Mouse (Mus musculus) MN1 (cell line): ENCODE results near the gene Lancl2.

Experiments used
- DNase-seq: peaks from one replicate; pipeline ENCODE4 v3.0.0-alpha.2; 2016; ENCODE audit warnings: low spot score

The Lancl2 gene

DNA sequence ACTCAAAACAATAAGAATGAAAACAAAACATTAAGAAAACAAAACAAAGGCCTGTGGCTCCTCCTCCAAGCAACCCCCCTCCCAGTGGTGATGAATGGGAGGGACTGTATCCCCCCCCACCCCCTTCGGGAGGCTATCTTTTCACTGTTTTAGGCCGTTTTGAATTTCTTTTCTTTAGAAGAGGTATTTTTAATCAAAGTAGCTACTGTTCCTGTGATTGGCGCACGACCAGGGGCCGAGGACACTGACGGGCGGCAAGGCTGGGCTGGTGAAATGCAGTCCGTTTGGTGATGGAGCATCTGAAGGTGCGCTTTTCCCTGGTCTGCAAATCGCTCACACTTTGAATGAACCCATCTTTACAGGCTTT is at the start of gene Lancl2:
Gene Lancl2 (plus strand): TSS at position 165 of the 367 bp plus-strand sequence.
- DNase-seq, result peak; percentile 35

- no peak for DNase-seq
Measured at GRCm38 (mm10) chr6:57661295-57661694, 41.0 kb upstream of the Lancl2 start.

DNA sequence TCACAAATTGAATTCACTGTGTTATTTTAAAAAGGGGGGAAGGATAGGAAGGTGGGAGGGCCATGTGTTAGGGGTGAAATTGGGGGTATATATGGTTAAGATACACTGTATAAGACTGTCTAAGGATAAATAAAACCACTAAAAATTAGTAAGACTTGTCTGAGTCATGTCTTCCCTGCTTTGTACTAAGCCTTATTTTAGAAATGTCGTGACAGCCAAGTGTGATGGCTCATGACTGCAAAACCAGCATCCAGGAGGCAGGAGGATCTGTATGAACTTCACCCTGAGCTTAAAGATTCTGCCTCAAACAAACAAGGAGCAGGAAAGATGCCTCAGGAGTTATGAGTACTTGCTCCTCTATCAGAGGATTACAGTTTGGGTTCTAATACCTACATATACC is 18.2 kb upstream of the Lancl2 start:
- DNase-seq, result no peak

DNA sequence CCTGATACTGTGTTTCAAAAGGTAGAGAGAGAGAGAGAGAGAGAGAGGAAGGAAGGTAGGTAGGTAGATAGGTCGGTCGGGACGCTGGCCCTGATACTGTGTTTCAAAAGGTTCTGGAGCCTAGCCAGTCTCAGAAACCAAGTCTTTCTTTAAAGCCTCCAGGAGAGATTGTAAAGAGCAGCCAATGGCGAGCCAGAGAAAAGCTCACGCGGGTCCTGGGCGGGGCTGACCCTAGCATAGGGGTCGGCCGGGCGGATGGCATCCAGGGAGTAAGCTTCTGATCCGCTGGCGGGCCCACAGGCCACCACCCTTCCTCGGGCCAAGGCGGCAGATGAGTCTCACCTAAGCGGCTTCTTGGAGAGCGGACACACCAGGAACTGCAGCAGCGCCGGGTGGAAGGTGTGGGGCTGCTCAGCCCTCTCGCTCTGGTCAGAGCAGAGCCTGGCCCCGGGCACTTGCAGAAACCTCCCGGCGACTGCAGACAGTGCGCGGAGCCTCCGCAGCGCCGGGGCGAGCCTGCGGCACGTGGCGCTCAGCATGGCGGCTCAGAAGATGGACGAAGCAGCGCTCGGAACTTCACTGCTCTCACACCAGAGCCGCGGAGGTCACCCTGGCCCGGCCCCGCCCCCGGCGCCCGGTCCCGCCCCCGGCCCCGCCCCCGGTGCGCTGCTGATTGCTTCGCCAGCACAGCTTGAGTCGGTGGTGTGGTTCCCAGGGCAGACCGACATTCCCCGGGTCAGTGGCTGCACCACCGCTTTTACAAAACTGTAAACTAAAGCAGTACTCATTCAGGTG is 10.7 kb upstream of the Lancl2 start, which contains the start of gene Pyurf:
Gene Pyurf (minus strand): TSS at position 612 of the 795 bp plus-strand sequence.
- DNase-seq, result peak; percentile 91

GRCm38 (mm10) chr6:57693116-57693515 is 9.2 kb upstream of the Lancl2 start:
- DNase-seq, result no peak

DNA sequence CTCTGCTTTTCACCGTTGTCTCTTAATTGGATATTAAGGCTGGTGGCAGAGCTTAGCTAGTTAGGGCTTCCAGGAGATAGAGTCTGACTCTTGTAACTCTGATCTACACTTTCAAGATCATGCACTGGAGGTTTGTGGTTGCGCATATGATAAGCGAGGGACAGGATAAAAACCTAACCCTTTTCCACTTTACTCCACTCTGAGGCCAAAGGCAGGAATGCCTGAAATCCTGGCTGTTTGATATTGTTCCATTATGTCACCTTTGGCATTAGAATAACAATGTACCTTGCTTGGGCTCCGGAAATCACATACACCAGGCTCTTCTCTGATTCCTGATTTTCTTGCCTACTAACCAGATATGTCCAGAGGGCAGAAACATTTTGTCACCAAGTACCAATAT is 654 bp upstream of the Lancl2 start:
- DNase-seq, result peak; percentile 18

- peak; percentile 94 for DNase-seq
Measured at GRCm38 (mm10) chr6:57702743-57703499, 581 bp downstream of the Lancl2 start.

- peak; percentile 26 for DNase-seq
Measured at GRCm38 (mm10) chr6:57703703-57704102, 1.4 kb downstream of the Lancl2 start.

DNA sequence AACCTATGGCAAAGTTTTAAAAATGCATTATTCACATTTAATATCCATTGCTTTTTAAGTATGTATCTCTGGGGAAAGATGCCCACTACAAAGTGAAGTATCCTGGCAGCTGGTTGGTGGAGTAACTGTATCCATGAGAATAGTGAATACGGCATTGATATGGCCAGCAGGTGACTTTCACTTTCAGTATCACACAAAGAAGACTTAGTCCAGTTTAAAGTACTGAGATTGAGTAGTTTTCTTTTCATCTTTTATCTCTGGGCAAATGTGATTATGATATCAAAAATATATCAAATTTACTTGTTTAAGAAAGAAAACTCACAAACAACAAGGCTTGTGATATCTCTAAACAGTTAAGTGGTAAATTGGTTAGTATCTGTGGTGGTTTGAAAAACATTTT is 4.4 kb downstream of the Lancl2 start:
- peak; percentile 8 for DNase-seq

GRCm38 (mm10) chr6:57711726-57712125 is 9.4 kb downstream of the Lancl2 start:
- no peak for DNase-seq

GRCm38 (mm10) chr6:57721347-57721746 is 19.0 kb downstream of the Lancl2 start:
- DNase-seq, result no peak

DNA sequence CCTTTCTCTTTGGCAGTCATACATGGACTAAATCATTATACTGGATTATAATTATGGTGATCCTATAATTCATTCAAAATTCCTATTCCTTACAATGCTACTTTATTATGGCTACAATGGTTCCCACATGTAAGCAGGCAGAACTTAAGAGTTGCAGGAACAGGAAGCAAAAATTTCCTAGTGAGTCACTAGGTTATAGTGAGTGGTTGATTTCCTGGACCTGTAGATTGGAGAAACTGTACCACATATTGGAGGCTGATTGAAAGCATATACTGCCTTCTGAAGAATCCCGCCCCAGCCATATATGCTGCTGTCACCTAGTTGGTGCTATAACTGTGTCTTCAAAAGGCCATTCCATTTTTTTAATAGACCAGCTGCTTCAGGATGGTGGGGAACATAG is 40.4 kb downstream of the Lancl2 start:
- DNase-seq, result no peak

- no peak for DNase-seq
Measured at GRCm38 (mm10) chr6:57743333-57743732, 41.0 kb downstream of the Lancl2 start.

- DNase-seq, result no peak
Measured at GRCm38 (mm10) chr6:57744123-57744522, 41.8 kb downstream of the Lancl2 start.

DNA sequence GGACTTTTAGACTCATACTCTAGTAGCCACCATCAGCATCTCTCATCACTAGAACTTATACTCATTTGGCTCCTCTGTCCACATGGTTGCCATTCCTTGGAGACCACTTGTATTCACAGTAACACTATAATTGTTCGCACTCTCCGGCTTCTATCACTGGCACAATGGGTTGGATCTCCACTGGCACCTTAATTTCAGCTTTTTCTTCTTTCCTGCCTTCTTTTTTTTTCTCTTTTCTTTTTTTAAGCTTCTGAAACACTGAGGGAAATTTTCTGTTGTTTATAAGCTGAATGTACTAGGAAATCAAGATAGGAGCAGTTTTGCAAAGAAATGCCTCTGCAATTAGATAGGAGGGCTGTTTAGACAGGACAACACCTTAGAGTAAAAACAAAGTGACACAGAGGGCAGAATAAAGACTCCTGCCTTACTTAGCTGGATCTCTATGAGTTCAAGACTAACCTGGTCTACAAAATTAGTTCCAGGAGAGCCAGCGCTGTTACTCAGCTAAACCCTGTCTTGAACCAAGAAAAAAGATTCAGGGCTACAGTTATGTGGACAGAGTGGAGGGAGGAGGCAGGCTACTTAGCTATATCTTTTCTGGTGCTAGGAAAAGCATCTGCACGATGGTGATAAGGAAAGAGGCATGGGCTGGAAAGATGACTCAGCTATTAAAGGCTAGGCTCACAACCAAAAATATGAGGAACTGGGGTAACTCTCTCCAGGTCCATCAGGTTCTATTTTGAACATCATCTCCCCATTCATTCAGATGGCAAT is 42.8 kb downstream of the Lancl2 start:
- DNase-seq, result no peak

DNA sequence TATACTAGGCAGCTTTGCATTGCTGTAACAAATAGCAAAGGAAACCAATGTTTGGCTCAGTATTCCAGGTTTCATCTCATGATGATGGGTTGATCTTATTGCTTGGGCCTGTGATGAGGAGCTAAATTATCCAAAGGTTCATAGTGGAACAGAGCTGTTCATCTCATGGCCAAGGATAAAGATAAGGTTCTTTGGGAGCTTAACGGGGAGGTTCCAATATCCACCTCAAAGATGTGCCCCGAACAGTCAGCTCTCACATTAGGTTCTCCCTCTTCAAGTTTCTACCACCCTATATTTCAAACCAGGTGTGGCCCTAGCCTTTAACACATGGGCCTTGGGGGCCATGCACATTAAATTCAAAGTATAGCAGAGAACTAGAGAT is 43.4 kb downstream of the Lancl2 start:
- DNase-seq, result no peak

DNA sequence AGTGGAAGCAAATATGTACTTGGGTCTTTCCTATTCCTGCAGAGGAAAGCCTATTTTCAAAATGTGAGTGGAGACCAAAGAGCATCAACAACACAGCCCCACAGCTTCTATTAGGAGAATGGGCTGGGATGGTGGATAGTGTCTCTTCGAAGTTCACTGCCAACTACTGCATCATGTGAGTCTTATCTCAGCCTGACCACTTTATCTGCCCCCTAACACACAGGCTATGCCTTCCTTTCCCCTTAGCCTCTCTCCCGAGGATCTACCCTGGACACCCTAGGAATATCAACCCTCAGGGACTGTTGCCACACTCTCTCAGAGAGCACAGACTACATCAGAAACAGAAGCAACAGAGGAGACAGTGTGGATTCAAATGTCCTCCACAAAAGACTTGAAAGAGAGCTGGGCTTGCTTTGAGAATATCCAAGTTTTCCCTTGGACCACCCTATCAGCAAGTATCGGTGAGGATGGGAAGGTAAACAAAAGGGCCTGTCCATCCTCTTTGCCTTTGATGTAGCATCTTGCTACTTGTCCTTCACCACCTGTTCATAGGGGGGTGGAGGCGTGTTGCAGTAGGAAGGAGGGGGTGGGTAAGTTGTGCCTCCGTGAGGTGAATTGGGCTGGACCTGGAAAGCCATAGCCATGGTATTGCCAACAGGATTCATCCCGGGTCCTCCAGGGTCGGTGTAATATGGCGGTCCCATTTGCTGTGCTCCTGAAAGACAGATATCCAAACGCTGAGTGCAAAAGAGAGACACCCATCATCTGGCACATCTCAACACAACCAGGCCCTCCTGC is 51.8 kb downstream of the Lancl2 start:
- DNase-seq, result no peak

DNA sequence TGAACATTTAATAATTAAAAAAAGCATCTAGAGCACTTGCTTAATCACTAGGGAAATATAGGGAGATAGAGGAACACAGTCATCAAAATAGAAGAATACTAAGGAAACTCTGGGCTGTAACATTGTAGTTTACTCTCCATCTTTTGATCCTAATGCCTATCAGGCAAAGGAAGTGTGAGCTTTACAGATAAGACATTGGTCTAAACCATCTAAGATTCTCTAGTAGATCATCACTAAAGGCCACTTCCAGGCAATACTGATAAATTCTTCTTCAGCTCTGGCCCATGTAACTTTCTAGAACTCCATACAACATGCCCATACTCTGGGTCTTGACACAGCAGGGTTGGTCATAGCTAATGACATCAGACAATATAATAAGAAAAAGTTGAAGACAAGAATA is 60.7 kb downstream of the Lancl2 start:
- DNase-seq, result no peak

DNA sequence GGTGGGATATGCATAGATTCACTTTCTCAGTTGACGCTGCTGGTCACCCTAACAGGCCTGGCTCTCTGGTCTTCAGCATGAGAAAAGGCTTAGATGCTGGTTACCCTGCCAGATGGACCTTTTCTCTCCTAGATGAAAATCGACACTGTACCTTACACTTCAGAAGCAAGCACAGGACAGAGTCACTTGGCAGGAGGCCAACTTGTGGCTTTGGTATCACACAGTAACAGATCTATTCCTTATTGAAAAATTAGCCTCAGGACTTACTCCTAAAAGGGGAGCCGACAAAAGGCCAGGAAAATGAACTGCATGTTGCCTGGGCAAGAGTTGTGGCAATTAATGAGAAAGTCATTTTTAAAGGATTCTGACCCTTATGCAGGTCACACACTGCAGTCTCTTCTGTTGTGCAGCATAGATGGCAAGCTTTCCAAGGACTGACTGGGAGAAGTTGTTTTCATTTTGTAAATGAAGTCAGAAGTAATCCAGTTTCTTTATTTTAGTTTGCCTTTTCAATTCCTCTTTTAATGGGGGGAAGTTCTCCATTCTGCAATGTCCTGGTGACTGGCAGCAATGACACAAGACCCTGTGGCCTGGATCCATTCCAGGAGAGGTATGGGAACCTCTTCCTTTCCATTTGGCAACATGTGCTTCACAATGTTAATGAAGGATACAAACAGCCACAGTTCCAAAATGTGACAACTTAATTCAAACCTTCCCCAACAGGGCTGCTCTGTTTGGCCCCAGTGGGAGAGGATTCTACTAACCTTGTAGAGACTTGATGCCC is 62.9 kb downstream of the Lancl2 start:
- DNase-seq, result no peak

- no peak for DNase-seq
Measured at GRCm38 (mm10) chr6:57766287-57766686, 63.9 kb downstream of the Lancl2 start.
